Mouse (Mus musculus) bone marrow macrophage, adult 2 months (primary cell): Measurements from ENCODE around the gene Mga.

Source experiments
- CTCF ChIP-seq: IDR thresholded peaks from 2 replicates; pipeline ENCODE4 v1.5.1; 2012; ENCODE audit warnings: low read depth, mild to moderate bottlenecking, low read length, moderate library complexity
- POLR2A ChIP-seq: IDR thresholded peaks from 2 replicates; pipeline ENCODE4 v1.6.1; 2012; ENCODE audit warnings: mild to moderate bottlenecking, low read depth, low read length, borderline replicate concordance

- TF ChIP-seq CTCF (no peak), POLR2A (no peak)
These were observed 88.8 kb downstream of the Mga start for GRCm38 (mm10) chr2:119985871-119986270.
